Comparison of ENCODE assay signal across 11 mouse cellular contexts in the genomic region with DNA sequence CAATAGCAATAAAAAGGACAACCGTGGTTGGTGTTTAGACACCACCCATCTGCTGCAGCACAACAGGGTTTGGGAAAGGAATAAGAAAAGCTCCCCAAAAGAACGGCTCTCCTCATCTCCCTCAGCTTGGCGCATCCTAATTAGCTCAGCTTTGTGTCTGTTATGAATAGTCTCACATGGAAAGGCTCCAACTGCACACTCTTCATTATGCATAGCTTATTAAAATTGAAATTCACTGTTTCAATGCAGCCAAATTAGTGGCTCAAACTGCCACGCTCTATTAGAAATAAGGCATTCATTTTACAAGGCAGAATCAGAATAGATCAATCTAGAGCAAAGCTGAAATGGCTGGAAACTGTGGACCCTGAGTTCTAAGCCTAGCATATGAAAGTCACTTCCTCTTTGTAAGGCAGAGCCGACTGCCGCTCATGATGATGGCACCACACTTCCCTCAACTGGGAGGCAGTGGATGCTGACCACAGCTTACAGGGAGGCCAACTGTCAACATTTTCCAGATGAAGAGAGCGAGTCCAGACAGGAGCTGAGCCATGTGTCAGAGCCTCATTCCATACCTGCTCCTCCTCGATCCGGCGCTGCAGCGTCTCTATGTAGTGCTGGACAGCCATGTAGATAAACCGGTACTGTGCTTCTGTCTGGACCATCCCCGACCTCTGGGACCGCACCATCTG. TPM values are rescaled to one million over a fixed set of nuclear protein-coding genes. Genes with fewer than 3 reads are reported as not detected.
DNase-seq lines count a peak whose midpoint lies in the region; ATAC-seq lines count a peak whose summit lies in the region.
"Had no signal": no experiment of that assay in that cellular context is flagged by ENCODE, and none has a peak within 500 bp of the region (broad histone marks: within the 10 kb centered on the region; RNA-seq: fewer than 3 reads in every experiment).

No protein-coding gene starts in this region.

- 52% methylated on average over 14 of the region's 14 CpGs for WGBS in forebrain, embryonic 15.5 days

- ATAC-seq in forebrain, embryonic 15.5 days (replicated peaks) = peak; percentile 57

- H3K4me1 ChIP-seq in forebrain, embryonic 15.5 days = peaks cover 41% of the 10 kb centered on the region
- H3K4me1 ChIP-seq: limb, embryonic 12.5 days had no signal

- H3K9ac ChIP-seq in forebrain, embryonic 15.5 days (replicated peaks) = 0 out of 2 replicates have a peak overlapping the region, but pooled peaks have one; percentile 1
- H3K9ac ChIP-seq: limb, embryonic 12.5 days had no signal

- H3K4me3 ChIP-seq in forebrain, embryonic 15.5 days = no peak overlapping the region
- H3K4me3 ChIP-seq: heart, adult 2 months; limb, embryonic 12.5 days had no signal

- DNase-seq in left cerebral cortex, postnatal 25 days (ENCODE audit: low spot score in 2 of 2) = peak; percentile 39 to 49
- DNase-seq in left cerebral cortex, postnatal 36 days (ENCODE audit: low spot score in 2 of 2) = no peak
- DNase-seq in layer of hippocampus, postnatal 14 days (ENCODE audit: low spot score in 2 of 2) = peak; percentile 37 to 83
- no peak for DNase-seq in heart, adult 9 months (ENCODE audit: low spot score in 2 of 2)
- no peak for DNase-seq in kidney, postnatal 36 days
- DNase-seq in lung, postnatal 36 days = no peak
- DNase-seq: heart, adult 2 months; kidney, postnatal 14 days; lung, adult 2 months had no signal

- H3K4me2 ChIP-seq in forebrain, embryonic 15.5 days (replicated peaks) = no peak overlapping the region
- H3K4me2 ChIP-seq: limb, embryonic 12.5 days had no signal

- H3K36me3 ChIP-seq in forebrain, embryonic 15.5 days = peaks cover 21% of the 10 kb centered on the region

- H3K27me3 ChIP-seq in forebrain, embryonic 15.5 days = no peaks in the 10 kb centered on the region
- H3K27me3 ChIP-seq: limb, embryonic 12.5 days had no signal

- no peaks in the 10 kb centered on the region for H3K9me3 ChIP-seq in forebrain, embryonic 15.5 days
- H3K9me3 ChIP-seq: limb, embryonic 12.5 days had no signal

- peak overlapping the region; percentile 83 for H3K27ac ChIP-seq in forebrain, embryonic 15.5 days (replicated peaks)
- H3K27ac ChIP-seq: heart, adult 2 months; limb, embryonic 12.5 days had no signal

- intact Hi-C loops in left cerebral cortex, postnatal 25 days (cut with DNase I) = no loop called here
- intact Hi-C loops in left cerebral cortex, postnatal 36 days (cut with DNase I) = loop anchor here (10.0 kb wide), 1 partner anchor 188 kb away; no protein-coding TSS in a partner anchor

RNA-seq across cellular contexts. Expression of a gene that starts 48.6 kb away (rescaled TPM):
- total RNA-seq in left cerebral cortex, postnatal 25 days (2021) = 10 to 100 TPM; 91.0 to 91.6 TPM
- total RNA-seq in left cerebral cortex, postnatal 36 days (2021) = 10 to 100 TPM; 93.7 to 99.3 TPM
- 25.9 and 26.1 TPM in 2 replicates for polyA plus RNA-seq in forebrain, embryonic 15.5 days (2015; fragmentation: Nextera tagmentation; extraction: Ambion mirVana)
- 10 to 100 TPM; 87.7 to 90.7 TPM for total RNA-seq in layer of hippocampus, postnatal 14 days (2021)

Comparison
In these comparisons a context has a peak if more than half of its experiments do, and no peak if none do; other contexts are left out.
1. DNase-seq: peak in left cerebral cortex, postnatal 25 days (2 of 2) and layer of hippocampus, postnatal 14 days (2 of 2); none in left cerebral cortex, postnatal 36 days (0 of 2), heart, adult 9 months (0 of 2), kidney, postnatal 36 days (0 of 2) and lung, postnatal 36 days (single experiment).